Mouse (Mus musculus): ENCODE data around the gene Mboat2. TPM values are rescaled to one million over a fixed set of nuclear protein-coding genes. Genes with fewer than 3 reads are reported as not detected.

Mboat2 gene
- total and polyA plus RNA-seq, 3 experiments: 0.39 to 4.0 (median 0.76) TPM

- Histone ChIP-seq H3K9ac (ENCODE audit: insufficient read depth, low read depth) (no peak overlapping the region), H3K27me3 (replicated peaks) (no peaks in the 10 kb centered on the region), H3K4me1 (ENCODE audit: control insufficient read depth in 1 of 2, insufficient read depth in 2 of 2) (peaks cover 5 to 37% of the 10 kb centered on the region in 2 experiments), H3K4me3 (replicated peaks in 1 of 3; ENCODE audit: low read depth in 2 of 3, low read length in 2 of 3, poor library complexity in 1 of 3) (no peak overlapping the region), H3K9me3 (replicated peaks; ENCODE audit: low read length) (no peaks in the 10 kb centered on the region), H3K27ac (ENCODE audit: insufficient read depth, low read depth) (no peak overlapping the region), H3K79me2 (replicated peaks; ENCODE audit: control insufficient read depth, extremely low read depth, insufficient read depth, poor library complexity, severe bottlenecking) (peaks cover 23% of the 10 kb centered on the region), H3K4me2 (ENCODE audit: insufficient read depth, low read depth, poor library complexity, severe bottlenecking) (no peak overlapping the region), H3K36me3 (replicated peaks in 1 of 2; ENCODE audit: control insufficient read depth in 1 of 2, insufficient read depth in 1 of 2, low read length in 1 of 2) (peaks cover 3 to 15% of the 10 kb centered on the region in 2 experiments)
- in situ Hi-C loops (cut with MboI; ENCODE audit: low pct_ligation_motif_present, low pct_unique_long_range_greater_than_20kb, low sequenced_read_pairs): loop anchor here (25.0 kb wide), 2 partner anchors 361 to 486 kb away; partner anchors contain the start of gene Taf1b
- TF ChIP-seq RCOR1 (conservative IDR thresholded peaks at IDR 0.05; ENCODE audit: low read depth, low read length) (no peak), ELF1 (IDR thresholded peaks at IDR 0.05; ENCODE audit: low read depth, low read length) (no peak), MAZ (IDR thresholded peaks at IDR 0.05; ENCODE audit: low read depth, low read length) (no peak), RAD21 (IDR thresholded peaks at IDR 0.05; ENCODE audit: low read depth, low read length) (no peak), SMC3 (IDR thresholded peaks at IDR 0.05; ENCODE audit: low read depth, low read length) (no peak), MXI1 (IDR thresholded peaks at IDR 0.05; ENCODE audit: low read depth, low read length) (no peak), IRF4 (IDR thresholded peaks at IDR 0.05; ENCODE audit: low read depth, low read length) (no peak), NRF1 (IDR thresholded peaks at IDR 0.05; ENCODE audit: low read depth, low read length) (no peak), USF2 (conservative IDR thresholded peaks at IDR 0.05; ENCODE audit: low read depth, low read length) (no peak), ZC3H11A (IDR thresholded peaks at IDR 0.05; ENCODE audit: low read depth, low read length) (no peak)
- DNase-seq (ENCODE audit: extremely low read depth): no peak
- dilution Hi-C loops (cut with MboI; ENCODE audit: extremely low pct_ligation_motif_present, extremely low pct_unique_long_range_greater_than_20kb, low sequenced_read_pairs): no loop called here
Measured at GRCm38 (mm10) chr12:24973586-24973985, 142.9 kb downstream of the Mboat2 start.

- dilution Hi-C loops (cut with MboI; ENCODE audit: extremely low pct_ligation_motif_present, extremely low pct_unique_long_range_greater_than_20kb, low sequenced_read_pairs): no loop called here
- TF ChIP-seq MAX (IDR thresholded peaks at IDR 0.05; ENCODE audit: low read length) (peak; percentile 97), POLR2A (IDR thresholded peaks at IDR 0.05; ENCODE audit: low read depth, low read length) (peak; percentile 84), ZKSCAN1 (IDR thresholded peaks at IDR 0.05; ENCODE audit: borderline replicate concordance, low read depth, low read length) (no peak), USF2 (conservative IDR thresholded peaks at IDR 0.05; ENCODE audit: low read depth, low read length) (peak; percentile 90), RCOR1 (conservative IDR thresholded peaks at IDR 0.05; ENCODE audit: low read depth, low read length) (no peak), TBP (conservative IDR thresholded peaks at IDR 0.05; ENCODE audit: low read depth, low read length) (no peak; the same call in 1 of the 2 replicates), ZC3H11A (IDR thresholded peaks at IDR 0.05; ENCODE audit: low read depth, low read length) (no peak), UBTF (IDR thresholded peaks at IDR 0.05; ENCODE audit: low read depth, low read length) (no peak), BHLHE40 (IDR thresholded peaks at IDR 0.05; ENCODE audit: low read depth, low read length) (peak; percentile 59), ZMIZ1 (IDR thresholded peaks at IDR 0.05; ENCODE audit: low read depth, low read length) (peak; percentile 73; the same call in 1 of the 2 replicates), JUN (IDR thresholded peaks at IDR 0.05; ENCODE audit: insufficient read depth, low read depth, low read length) (no peak), E2F4 (IDR thresholded peaks at IDR 0.05; ENCODE audit: insufficient replicate concordance, low read depth, low read length) (no peak), SMC3 (IDR thresholded peaks at IDR 0.05; ENCODE audit: low read depth, low read length) (no peak), GABPA (IDR thresholded peaks at IDR 0.05; ENCODE audit: insufficient replicate concordance, low read depth, low read length) (no peak), MYC (IDR thresholded peaks at IDR 0.05; ENCODE audit: low read depth, low read length) (no peak), KAT2A (IDR thresholded peaks at IDR 0.05; ENCODE audit: insufficient replicate concordance, low read length) (no peak), NRF1 (IDR thresholded peaks at IDR 0.05; ENCODE audit: low read depth, low read length) (peak; percentile 52), CHD2 (IDR thresholded peaks at IDR 0.05; ENCODE audit: low read length) (no peak), RAD21 (IDR thresholded peaks at IDR 0.05; ENCODE audit: low read depth, low read length) (no peak), JUND (conservative IDR thresholded peaks at IDR 0.05; ENCODE audit: low read depth, low read length) (no peak), CTCF (conservative IDR thresholded peaks at IDR 0.05 in 1 of 2, IDR thresholded peaks at IDR 0.05 in 1 of 2; ENCODE audit: low read depth in 2 of 2, low read length in 2 of 2) (no peak), MAFK (IDR thresholded peaks at IDR 0.05; ENCODE audit: insufficient replicate concordance, low read length) (no peak), EP300 (IDR thresholded peaks at IDR 0.05; ENCODE audit: low read length) (no peak), IRF4 (IDR thresholded peaks at IDR 0.05; ENCODE audit: low read depth, low read length) (peak; percentile 20; the same call in 1 of the 2 replicates), CHD1 (IDR thresholded peaks at IDR 0.05; ENCODE audit: low read depth, low read length) (no peak), MEF2A (IDR thresholded peaks at IDR 0.05; ENCODE audit: borderline replicate concordance, low read depth, low read length) (peak; percentile 39; the same call in 1 of the 2 replicates), MXI1 (IDR thresholded peaks at IDR 0.05; ENCODE audit: low read depth, low read length) (peak; percentile 83), PAX5 (IDR thresholded peaks at IDR 0.05; ENCODE audit: low read length) (no peak)
Measured at GRCm38 (mm10) chr12:24974446-24975114, 143.9 kb downstream of the Mboat2 start, which contains the start of gene Kidins220. Gene Kidins220 (plus strand): TSS chr12:24974925.

More at GRCm38 (mm10) chr12:24974446-24975114, 143.9 kb downstream of the Mboat2 start, which contains the start of gene Kidins220:
- peak within 1 kb of the TSS; percentile 75 for H3K9ac ChIP-seq (ENCODE audit: insufficient read depth, low read depth)
- in situ Hi-C loops (cut with MboI; ENCODE audit: low pct_ligation_motif_present, low pct_unique_long_range_greater_than_20kb, low sequenced_read_pairs): loop anchor here (25.0 kb wide), 2 partner anchors 362 to 487 kb away; partner anchors contain the start of gene Taf1b
- H3K4me3 ChIP-seq (replicated peaks in 1 of 3; ENCODE audit: low read depth in 2 of 3, low read length in 2 of 3, poor library complexity in 1 of 3): peak within 1 kb of the TSS; percentile 83 to 91 (median 88)
- H3K27ac ChIP-seq (ENCODE audit: insufficient read depth, low read depth): peak within 1 kb of the TSS; percentile 88
- no peaks in the 10 kb centered on the region for H3K9me3 ChIP-seq (replicated peaks; ENCODE audit: low read length)
- peak within 1 kb of the TSS; percentile 87 for H3K4me2 ChIP-seq (ENCODE audit: insufficient read depth, low read depth, poor library complexity, severe bottlenecking)
- peaks cover 5 to 42% of the 10 kb centered on the region in 2 experiments for H3K4me1 ChIP-seq (ENCODE audit: control insufficient read depth in 1 of 2, insufficient read depth in 2 of 2)
- H3K79me2 ChIP-seq (replicated peaks; ENCODE audit: control insufficient read depth, extremely low read depth, insufficient read depth, poor library complexity, severe bottlenecking): peaks cover 29% of the 10 kb centered on the region
- peak; percentile 94 for DNase-seq (ENCODE audit: extremely low read depth)
- peaks cover 3 to 19% of the 10 kb centered on the region in 2 experiments for H3K36me3 ChIP-seq (replicated peaks in 1 of 2; ENCODE audit: control insufficient read depth in 1 of 2, insufficient read depth in 1 of 2, low read length in 1 of 2)
- no peaks in the 10 kb centered on the region for H3K27me3 ChIP-seq (replicated peaks)

Measured in CH12.LX (cell line).